Mouse (Mus musculus): Measurements from ENCODE around the gene Gm5475. TPM values are rescaled to one million over a fixed set of nuclear protein-coding genes. Genes with fewer than 3 reads are reported as not detected.

Gm5475 gene
- total and polyA plus RNA-seq, 3 experiments: not detected

GRCm38 (mm10) chr15:100457340-100457739, 35.4 kb downstream of the Gm5475 start:
- H3K9ac ChIP-seq (ENCODE audit: insufficient read depth, low read depth): peak overlapping the region; percentile 43
- in situ Hi-C loops (cut with MboI; ENCODE audit: low pct_ligation_motif_present, low pct_unique_long_range_greater_than_20kb, low sequenced_read_pairs): no loop called here
- peak; percentile 96 for DNase-seq (ENCODE audit: extremely low read depth)
- no peaks in the 10 kb centered on the region for H3K36me3 ChIP-seq (replicated peaks in 1 of 2; ENCODE audit: control insufficient read depth in 1 of 2, insufficient read depth in 1 of 2, low read length in 1 of 2)
- TF ChIP-seq CTCF (conservative IDR thresholded peaks at IDR 0.05 in 1 of 2, IDR thresholded peaks at IDR 0.05 in 1 of 2; ENCODE audit: low read depth in 2 of 2, low read length in 2 of 2) (peak; percentile 81 to 97), MYC (IDR thresholded peaks at IDR 0.05; ENCODE audit: low read depth, low read length) (peak; percentile 52; the same call in 1 of the 2 replicates), USF2 (conservative IDR thresholded peaks at IDR 0.05; ENCODE audit: low read depth, low read length) (no peak), NELFE (IDR thresholded peaks at IDR 0.05; ENCODE audit: low read depth, low read length) (peak; percentile 38; the same call in 1 of the 2 replicates), NRF1 (IDR thresholded peaks at IDR 0.05; ENCODE audit: low read depth, low read length) (0 out of 2 replicates have a peak, but pooled peaks have one; percentile 25), MEF2A (IDR thresholded peaks at IDR 0.05; ENCODE audit: borderline replicate concordance, low read depth, low read length) (peak; percentile 36; the same call in 1 of the 2 replicates), RAD21 (IDR thresholded peaks at IDR 0.05; ENCODE audit: low read depth, low read length) (peak; percentile 96), BHLHE40 (IDR thresholded peaks at IDR 0.05; ENCODE audit: low read depth, low read length) (no peak), MAZ (IDR thresholded peaks at IDR 0.05; ENCODE audit: low read depth, low read length) (0 out of 2 replicates have a peak, but pooled peaks have one; percentile 44), ELF1 (IDR thresholded peaks at IDR 0.05; ENCODE audit: low read depth, low read length) (0 out of 2 replicates have a peak, but pooled peaks have one; percentile 9), TCF12 (IDR thresholded peaks at IDR 0.05; ENCODE audit: low read depth, low read length) (peak; percentile 39; the same call in 1 of the 2 replicates), KAT2A (IDR thresholded peaks at IDR 0.05; ENCODE audit: insufficient replicate concordance, low read length) (no peak), SMC3 (IDR thresholded peaks at IDR 0.05; ENCODE audit: low read depth, low read length) (peak; percentile 82), IRF4 (IDR thresholded peaks at IDR 0.05; ENCODE audit: low read depth, low read length) (peak; percentile 21; the same call in 1 of the 2 replicates), PAX5 (IDR thresholded peaks at IDR 0.05; ENCODE audit: low read length) (no peak), MXI1 (IDR thresholded peaks at IDR 0.05; ENCODE audit: low read depth, low read length) (no peak), ZC3H11A (IDR thresholded peaks at IDR 0.05; ENCODE audit: low read depth, low read length) (peak; percentile 48; the same call in 1 of the 2 replicates)
- H3K4me2 ChIP-seq (ENCODE audit: insufficient read depth, low read depth, poor library complexity, severe bottlenecking): peak overlapping the region; percentile 96
- dilution Hi-C loops (cut with MboI; ENCODE audit: extremely low pct_ligation_motif_present, extremely low pct_unique_long_range_greater_than_20kb, low sequenced_read_pairs): no loop called here
- H3K27ac ChIP-seq (ENCODE audit: insufficient read depth, low read depth): no peak overlapping the region
- peaks cover 8 to 29% of the 10 kb centered on the region in 2 experiments for H3K4me1 ChIP-seq (ENCODE audit: control insufficient read depth in 1 of 2, insufficient read depth in 2 of 2)
- no peaks in the 10 kb centered on the region for H3K79me2 ChIP-seq (replicated peaks; ENCODE audit: control insufficient read depth, extremely low read depth, insufficient read depth, poor library complexity, severe bottlenecking)
- H3K4me3 ChIP-seq (replicated peaks in 1 of 3; ENCODE audit: low read depth in 2 of 3, low read length in 2 of 3, poor library complexity in 1 of 3): peak overlapping the region; percentile 7 to 33 (median 11)
- H3K9me3 ChIP-seq (replicated peaks; ENCODE audit: low read length): no peaks in the 10 kb centered on the region
- peaks cover 3% of the 10 kb centered on the region for H3K27me3 ChIP-seq (replicated peaks)

- Histone ChIP-seq H3K4me1 (ENCODE audit: control insufficient read depth in 1 of 2, insufficient read depth in 2 of 2) (peaks cover 8 to 29% of the 10 kb centered on the region in 2 experiments), H3K36me3 (replicated peaks in 1 of 2; ENCODE audit: control insufficient read depth in 1 of 2, insufficient read depth in 1 of 2, low read length in 1 of 2) (no peaks in the 10 kb centered on the region), H3K4me2 (ENCODE audit: insufficient read depth, low read depth, poor library complexity, severe bottlenecking) (peak overlapping the region; percentile 96), H3K27ac (ENCODE audit: insufficient read depth, low read depth) (no peak overlapping the region), H3K4me3 (replicated peaks in 1 of 3; ENCODE audit: low read depth in 2 of 3, low read length in 2 of 3, poor library complexity in 1 of 3) (peak overlapping the region in 2 of 3 experiments; percentile 7 to 33), H3K9ac (ENCODE audit: insufficient read depth, low read depth) (peak overlapping the region; percentile 43; the same call in 1 of the 2 replicates), H3K27me3 (replicated peaks) (peaks cover 3% of the 10 kb centered on the region), H3K9me3 (replicated peaks; ENCODE audit: low read length) (no peaks in the 10 kb centered on the region), H3K79me2 (replicated peaks; ENCODE audit: control insufficient read depth, extremely low read depth, insufficient read depth, poor library complexity, severe bottlenecking) (no peaks in the 10 kb centered on the region)
- dilution Hi-C loops (cut with MboI; ENCODE audit: extremely low pct_ligation_motif_present, extremely low pct_unique_long_range_greater_than_20kb, low sequenced_read_pairs) (no loop called here), in situ Hi-C loops (cut with MboI; ENCODE audit: low pct_ligation_motif_present, low pct_unique_long_range_greater_than_20kb, low sequenced_read_pairs) (no loop called here)
- peak; percentile 95 for DNase-seq (ENCODE audit: extremely low read depth)
- peak; percentile 49 for TF ChIP-seq ZC3H11A (IDR thresholded peaks at IDR 0.05; ENCODE audit: low read depth, low read length)
- TF ChIP-seq MAFK (IDR thresholded peaks at IDR 0.05; ENCODE audit: insufficient replicate concordance, low read length): 0 out of 2 replicates have a peak, but pooled peaks have one; percentile 14
- TF ChIP-seq CHD2 (IDR thresholded peaks at IDR 0.05; ENCODE audit: low read length): no peak
- peak; percentile 91 for TF ChIP-seq RAD21 (IDR thresholded peaks at IDR 0.05; ENCODE audit: low read depth, low read length)
- TF ChIP-seq CHD1 (IDR thresholded peaks at IDR 0.05; ENCODE audit: low read depth, low read length): no peak
- peak; percentile 30; the same call in 1 of the 2 replicates for TF ChIP-seq JUND (conservative IDR thresholded peaks at IDR 0.05; ENCODE audit: low read depth, low read length)
- TF ChIP-seq CTCF (conservative IDR thresholded peaks at IDR 0.05 in 1 of 2, IDR thresholded peaks at IDR 0.05 in 1 of 2; ENCODE audit: low read depth in 2 of 2, low read length in 2 of 2): peak; percentile 91 to 92
- 0 out of 2 replicates have a peak, but pooled peaks have one; percentile 28 for TF ChIP-seq SIN3A (IDR thresholded peaks at IDR 0.05; ENCODE audit: low read length)
- no peak for TF ChIP-seq NRF1 (IDR thresholded peaks at IDR 0.05; ENCODE audit: low read depth, low read length)
- TF ChIP-seq SMC3 (IDR thresholded peaks at IDR 0.05; ENCODE audit: low read depth, low read length): peak; percentile 70
- 0 out of 2 replicates have a peak, but pooled peaks have one; percentile 38 for TF ChIP-seq MAZ (IDR thresholded peaks at IDR 0.05; ENCODE audit: low read depth, low read length)
- peak; percentile 30; the same call in 1 of the 2 replicates for TF ChIP-seq MEF2A (IDR thresholded peaks at IDR 0.05; ENCODE audit: borderline replicate concordance, low read depth, low read length)
- 0 out of 2 replicates have a peak, but pooled peaks have one; percentile 34 for TF ChIP-seq ZNF384 (IDR thresholded peaks at IDR 0.05; ENCODE audit: low read depth, low read length)
- TF ChIP-seq IRF4 (IDR thresholded peaks at IDR 0.05; ENCODE audit: low read depth, low read length): peak; percentile 56; the same call in 1 of the 2 replicates
Observed at GRCm38 (mm10) chr15:100458055-100458454, 36.1 kb downstream of the Gm5475 start.
